Mouse (Mus musculus) kidney, postnatal 25 days (tissue): ENCODE results near the gene Plxdc1.

Experiments
- DNase-seq, 2 experiments: peaks; one replicate each; pipeline ENCODE4 v3.0.0; 2021; ENCODE audit warnings: mixed read lengths in 2 of 2

Plxdc1 gene

DNA sequence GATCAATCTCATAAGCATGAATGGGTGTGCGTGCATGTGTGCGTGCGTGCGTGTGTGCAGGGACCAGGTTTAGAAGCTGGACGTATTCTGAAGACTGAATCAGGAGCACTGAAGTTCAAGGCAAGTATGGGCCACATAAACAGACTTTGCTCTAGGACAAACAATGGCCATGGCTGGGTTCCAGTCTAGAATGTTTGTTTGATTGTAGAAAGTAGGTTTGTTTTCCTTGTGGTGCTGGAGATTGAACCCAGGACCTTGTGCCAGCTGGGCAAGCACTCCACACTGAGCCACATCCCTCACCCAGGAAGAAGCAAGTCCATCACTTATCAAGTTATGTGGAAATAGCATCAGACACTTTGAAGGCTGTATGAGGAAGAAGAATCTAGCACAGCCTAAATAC lies 29.9 kb upstream of the Plxdc1 start:
- no peak for DNase-seq

- DNase-seq: no peak
These were observed 26.6 kb upstream of the Plxdc1 start for GRCm38 (mm10) chr11:98012831-98013230.

DNA sequence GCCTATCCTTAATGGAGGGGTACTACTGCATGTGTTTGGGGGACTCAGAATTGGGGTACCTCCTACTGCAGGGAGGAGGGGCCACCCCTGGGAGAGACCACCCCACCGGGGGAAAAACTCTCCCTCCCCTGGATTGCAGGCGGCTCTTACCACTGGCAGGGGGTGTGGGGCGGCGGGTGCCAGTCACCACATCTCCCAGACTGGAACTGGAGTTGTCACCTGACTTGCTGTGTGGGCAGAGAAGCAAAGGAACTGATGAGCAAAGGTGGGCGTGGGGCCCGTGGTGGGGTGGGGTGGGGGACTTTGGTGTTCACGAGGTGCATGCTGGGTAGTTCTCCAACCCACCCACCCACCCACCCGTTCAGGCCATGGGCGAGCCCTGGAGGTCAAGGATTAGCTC lies 25.5 kb upstream of the Plxdc1 start:
- no peak for DNase-seq

- no peak for DNase-seq
These were observed 21.8 kb upstream of the Plxdc1 start for GRCm38 (mm10) chr11:98008087-98008486.

DNA sequence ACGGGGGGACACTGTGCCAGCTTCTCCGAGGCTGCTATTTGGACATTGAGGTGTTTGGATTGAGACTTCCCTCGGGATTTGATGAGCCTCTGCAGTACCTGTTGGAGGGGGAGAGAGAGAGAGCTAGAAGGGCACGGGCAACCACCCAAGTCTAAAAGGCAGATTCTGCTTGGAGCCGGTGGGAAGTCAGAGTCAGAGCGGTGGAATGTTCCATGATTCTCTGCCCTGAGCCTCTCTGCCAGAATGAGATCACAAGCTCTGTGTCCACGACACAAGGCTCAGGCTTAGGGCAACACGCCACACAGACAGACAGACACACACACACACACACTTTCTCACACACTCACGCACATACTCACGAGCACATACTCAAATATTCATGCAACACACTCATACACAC lies 19.4 kb upstream of the Plxdc1 start:
- no peak for DNase-seq

DNA sequence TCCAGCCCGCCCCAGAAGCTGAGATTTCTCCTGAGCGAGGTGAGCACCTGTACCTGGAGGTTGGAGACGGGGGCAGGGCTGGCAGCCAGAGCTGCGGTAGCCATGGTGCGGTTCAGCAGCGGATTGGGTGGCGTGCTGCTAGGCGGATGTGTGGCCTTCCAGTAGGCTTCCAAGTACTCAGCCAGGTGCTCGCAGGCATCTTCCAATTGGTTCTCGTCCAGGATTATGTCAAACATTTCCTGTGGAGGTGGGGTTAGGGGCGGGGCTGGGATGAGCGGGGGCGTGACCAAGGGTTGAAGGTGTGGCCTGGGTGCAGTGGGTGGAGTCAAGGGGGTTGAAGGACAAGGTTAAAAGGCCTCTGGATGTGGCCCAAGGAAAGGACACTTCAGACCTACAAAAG lies 18.8 kb upstream of the Plxdc1 start:
- no peak for DNase-seq

GRCm38 (mm10) chr11:98004161-98004560 lies 17.9 kb upstream of the Plxdc1 start:
- no peak for DNase-seq

DNA sequence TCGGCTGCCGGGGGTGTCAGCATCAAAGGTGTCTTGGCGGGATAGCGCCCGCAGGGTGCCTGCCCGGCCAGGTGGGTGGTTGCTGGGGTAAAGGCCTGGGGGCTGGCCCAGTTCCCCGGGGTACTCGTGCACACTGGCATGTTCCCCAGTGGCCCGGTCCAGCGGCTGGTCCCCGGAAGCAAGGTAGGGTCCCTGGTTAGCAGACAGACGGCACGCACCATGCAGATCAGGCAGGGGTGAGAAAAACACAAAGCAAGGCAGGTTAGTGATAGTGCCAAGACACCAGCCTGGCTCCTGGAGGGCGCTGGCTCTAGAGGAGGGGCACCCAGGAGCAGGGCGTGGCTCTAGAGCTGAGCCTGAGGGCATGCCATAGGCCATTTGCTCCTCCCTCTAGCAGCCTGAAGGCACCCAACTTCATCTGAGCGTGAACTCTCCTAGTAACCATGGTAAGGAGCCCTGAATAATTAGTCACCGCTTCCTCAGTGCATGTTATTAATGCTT lies 17.0 kb upstream of the Plxdc1 start:
- no peak for DNase-seq

- DNase-seq: peak; percentile 74 to 88
These were observed 16.4 kb upstream of the Plxdc1 start for GRCm38 (mm10) chr11:98002627-98003026.

GRCm38 (mm10) chr11:98001986-98002385 lies 15.7 kb upstream of the Plxdc1 start:
- DNase-seq: no peak

GRCm38 (mm10) chr11:98001351-98001824 lies 15.1 kb upstream of the Plxdc1 start:
- DNase-seq: no peak

DNA sequence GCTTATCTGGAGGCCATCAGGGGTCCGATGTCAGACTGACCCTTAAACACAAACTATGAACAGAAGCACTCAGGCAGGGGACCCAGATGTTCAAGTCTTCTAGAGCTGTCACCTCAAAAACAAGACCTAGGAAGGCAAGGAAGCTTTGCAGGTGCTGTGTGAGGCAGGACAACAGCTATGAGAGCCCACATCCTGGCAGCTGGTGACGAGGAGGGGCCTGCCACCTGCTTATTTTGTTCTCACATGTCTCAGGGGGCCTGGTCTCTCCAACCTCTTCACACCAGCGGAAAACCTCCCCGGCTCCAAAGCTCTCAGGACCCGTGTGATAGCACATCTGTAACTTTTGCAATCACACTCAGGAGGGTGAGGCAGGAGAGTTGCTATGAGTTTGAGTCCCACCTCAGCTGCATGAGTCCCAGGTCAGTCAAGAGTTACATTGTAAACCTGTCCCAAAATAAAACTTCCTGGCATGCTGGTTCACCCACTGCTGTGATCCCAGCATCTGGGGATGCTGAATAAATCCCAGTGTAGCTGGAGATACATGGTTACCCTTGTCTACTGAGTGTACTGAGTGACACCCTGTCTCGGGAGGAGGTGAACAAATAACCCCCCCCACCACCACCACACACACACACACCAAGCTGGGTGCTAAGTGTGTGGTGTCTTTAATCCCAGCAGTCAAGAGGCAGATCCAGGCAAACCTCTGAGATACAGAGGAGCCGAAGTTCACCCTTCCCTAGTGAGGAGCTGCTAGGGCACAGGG lies 14.3 kb upstream of the Plxdc1 start:
- no peak for DNase-seq

DNA sequence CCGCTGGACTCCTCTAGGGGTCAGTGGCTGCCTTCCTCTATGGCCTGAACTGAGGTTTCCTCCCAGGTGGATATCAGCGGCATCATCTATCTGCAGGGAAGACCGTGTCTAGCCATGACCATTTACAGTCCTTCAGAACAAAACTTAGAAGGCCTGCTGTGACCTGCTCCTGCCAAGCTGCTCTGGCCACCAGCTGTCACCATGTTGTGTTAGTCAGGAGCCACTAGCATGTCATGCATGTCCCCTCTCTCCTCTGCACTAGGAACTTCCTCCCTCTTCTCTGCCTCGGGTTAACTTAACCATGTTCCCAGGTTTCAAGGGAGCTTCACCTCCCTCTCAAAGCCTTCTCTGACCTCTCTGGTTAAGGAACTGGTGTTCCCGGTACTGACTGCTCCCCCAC lies 13.5 kb upstream of the Plxdc1 start:
- DNase-seq: no peak

- no peak for DNase-seq
These were observed 12.8 kb upstream of the Plxdc1 start for GRCm38 (mm10) chr11:97998898-97999608.

DNA sequence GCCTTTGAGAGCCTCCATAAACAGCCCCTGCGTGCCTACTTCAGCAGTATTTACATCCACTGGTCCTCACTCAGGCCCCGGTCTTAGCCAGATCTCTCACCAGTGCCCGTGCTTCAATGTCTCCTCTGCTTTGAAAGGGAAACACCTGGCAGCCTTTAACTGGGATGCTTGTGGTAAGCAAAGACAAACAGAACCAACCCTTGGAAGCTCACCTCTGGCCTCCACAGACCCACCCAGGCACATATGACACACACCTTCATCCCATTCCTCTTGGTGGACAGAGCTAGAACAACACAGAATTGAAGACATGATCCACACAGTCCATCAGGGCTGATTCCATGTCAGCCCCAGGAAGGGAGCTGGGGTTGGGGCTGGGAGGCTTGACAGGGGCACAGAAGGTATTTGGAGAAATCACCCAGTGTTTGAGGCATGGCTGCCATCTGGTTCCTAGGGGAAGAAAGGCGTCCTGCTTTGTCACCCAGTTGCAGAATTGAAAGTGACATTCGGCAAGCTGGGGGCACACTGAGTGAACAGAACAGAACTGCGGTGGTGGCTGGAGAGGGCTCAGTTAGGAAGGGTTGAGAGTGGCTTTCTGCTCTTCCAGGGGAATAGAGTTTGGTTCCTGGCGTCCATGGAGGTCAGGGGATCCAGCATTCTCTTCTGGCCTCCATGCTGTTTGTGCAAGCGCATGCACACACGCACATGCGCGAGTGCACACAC lies 12.0 kb upstream of the Plxdc1 start:
- DNase-seq: no peak

DNA sequence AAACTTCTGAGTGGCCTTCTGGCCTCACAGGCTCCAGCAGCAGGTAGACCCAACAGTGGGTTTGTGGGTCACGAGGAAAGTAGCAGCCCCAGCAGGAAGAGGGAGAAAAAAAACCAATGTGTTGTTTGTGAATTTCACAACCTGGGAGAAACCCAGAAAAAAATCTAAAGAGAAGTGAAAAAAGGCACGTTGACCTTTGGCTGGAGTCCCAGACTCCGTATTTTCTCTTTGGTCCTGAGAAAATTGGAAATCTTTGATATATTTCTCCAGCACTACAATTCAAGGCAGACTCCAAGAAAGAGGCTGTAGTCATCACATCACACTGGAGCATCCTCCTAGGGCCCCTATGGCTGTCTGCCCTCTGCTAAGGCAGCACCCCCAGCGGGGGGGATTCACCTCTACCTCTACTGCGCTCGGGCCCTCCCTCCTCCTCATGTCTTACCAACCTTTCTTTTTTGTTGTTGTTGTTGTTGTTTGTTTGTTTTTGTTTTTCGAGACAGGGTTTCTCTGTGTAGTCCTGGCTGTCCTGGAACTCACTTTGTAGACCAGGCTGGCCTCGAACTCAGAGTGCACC lies 11.2 kb upstream of the Plxdc1 start:
- no peak for DNase-seq

DNA sequence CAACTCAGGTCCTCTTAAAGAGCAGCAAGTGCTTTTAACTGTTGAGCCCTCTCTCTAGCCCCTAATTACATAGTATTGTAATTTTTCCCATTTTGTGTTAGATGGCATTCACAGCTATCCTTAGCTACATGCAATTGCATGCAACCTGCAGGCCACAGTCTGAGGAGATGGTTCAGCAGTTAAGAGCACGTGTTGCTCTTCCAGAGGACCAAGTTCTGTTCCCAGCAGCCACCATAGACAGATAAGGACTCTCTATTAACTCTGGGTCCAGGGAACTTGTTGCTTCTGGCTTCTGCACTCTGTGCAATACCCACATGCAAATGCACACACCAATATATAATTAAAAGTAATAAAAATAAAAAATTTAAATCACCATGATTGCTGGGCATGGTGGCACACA lies 10.4 kb upstream of the Plxdc1 start:
- no peak for DNase-seq

- peak in 1 of 2 experiments; percentile 34 for DNase-seq
These were observed 9.5 kb upstream of the Plxdc1 start, which contains the start of gene Arl5c for GRCm38 (mm10) chr11:97995564-97996288. Gene Arl5c, minus strand, starts transcription at chr11:97996181.

GRCm38 (mm10) chr11:97994539-97995100 lies 8.4 kb upstream of the Plxdc1 start:
- DNase-seq: peak; percentile 85 to 92

DNA sequence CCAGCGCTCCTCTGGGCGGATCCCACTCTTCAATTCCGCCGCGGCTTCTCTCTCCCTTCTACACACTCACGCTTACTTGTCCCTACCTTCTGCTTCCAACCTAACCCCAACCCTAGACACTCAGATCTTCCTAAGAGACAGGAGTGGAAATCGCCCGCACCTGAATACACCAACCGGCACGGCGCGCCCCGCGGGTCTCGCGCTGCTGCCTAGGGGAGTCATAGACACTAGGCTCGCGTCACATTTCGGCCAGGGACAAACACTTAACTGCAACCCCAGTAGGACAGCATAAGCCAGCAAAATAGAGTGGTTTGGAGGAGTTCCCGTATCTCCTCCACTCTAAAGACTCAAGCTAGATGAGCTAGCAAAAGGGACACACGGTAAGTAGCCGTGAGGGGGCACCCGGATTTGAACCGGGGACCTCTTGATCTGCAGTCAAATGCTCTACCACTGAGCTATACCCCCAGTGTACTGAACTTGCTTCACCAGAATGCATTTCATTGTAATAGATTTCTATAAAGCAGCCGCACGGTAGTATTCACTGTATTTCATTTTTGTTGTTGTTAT lies 2.4 kb upstream of the Plxdc1 start:
- peak; percentile 92 to 94 for DNase-seq
